Mouse (Mus musculus) myocyte (in vitro differentiated cells): ENCODE results near the gene Rap1gap2. TPM values are rescaled to one million over a fixed set of nuclear protein-coding genes. Genes with fewer than 3 reads are reported as not detected.

Experiments used
- H3K27me3 ChIP-seq: one replicate; pipeline ENCODE4 v1.6.1; 2011; ENCODE audit not compliant: control insufficient read depth, insufficient read depth, insufficient read length
- H3K36me3 ChIP-seq: one replicate; pipeline ENCODE4 v1.6.1; 2011; ENCODE audit not compliant: control insufficient read depth, insufficient read depth
- H3K4me2 ChIP-seq: one replicate; pipeline ENCODE4 v1.6.1; 2011; ENCODE audit warnings: low read depth, control low read depth
- H3K4me3 ChIP-seq: one replicate; pipeline ENCODE4 v1.5.1; 2011; ENCODE audit warnings: mild to moderate bottlenecking, control low read depth, moderate library complexity
- H3K79me2 ChIP-seq: one replicate; pipeline ENCODE4 v1.6.1; 2011; ENCODE audit not compliant: control insufficient read depth, insufficient read depth
- H3ac ChIP-seq: one replicate; pipeline ENCODE4 v1.6.1; 2011; ENCODE audit not compliant: control insufficient read depth, insufficient read length
- CEBPB ChIP-seq: IDR thresholded peaks from 2 replicates; pipeline ENCODE4 v1.6.1; 2011; ENCODE audit warnings: mild to moderate bottlenecking, moderate library complexity; ENCODE audit not compliant: poor library complexity, insufficient read depth, severe bottlenecking
- E2F4 ChIP-seq: IDR thresholded peaks from one replicate; pipeline ENCODE4 v1.6.1; 2011; ENCODE audit warnings: mild to moderate bottlenecking, control low read depth, moderate library complexity; ENCODE audit not compliant: insufficient read depth
- MAX ChIP-seq: IDR thresholded peaks from one replicate; pipeline ENCODE4 v1.6.1; 2011; ENCODE audit warnings: low read depth, mild to moderate bottlenecking, control low read depth
- MYOD1 ChIP-seq, 3 experiments: IDR thresholded peaks; one replicate each; pipeline ENCODE4 v1.6.1; 2011; ENCODE audit warnings: control low read depth in 2 of 3, low read depth in 2 of 3, mild to moderate bottlenecking in 2 of 3, moderate library complexity in 1 of 3; ENCODE audit not compliant: insufficient read length in 2 of 3, control insufficient read depth in 1 of 3
- MYOG ChIP-seq, 3 experiments: IDR thresholded peaks; one replicate each; pipeline ENCODE4 v1.6.1; 2011; ENCODE audit warnings: control low read depth in 2 of 3, low read depth in 2 of 3, mild to moderate bottlenecking in 2 of 3; ENCODE audit not compliant: insufficient read length in 2 of 3, control insufficient read depth in 1 of 3, insufficient read depth in 1 of 3
- POLR2A ChIP-seq: IDR thresholded peaks from one replicate; pipeline ENCODE4 v1.6.1; 2011; ENCODE audit warnings: low read depth, mild to moderate bottlenecking, control low read depth, moderate library complexity; ENCODE audit not compliant: insufficient read length
- POLR2AphosphoS2 ChIP-seq: IDR thresholded peaks from one replicate; pipeline ENCODE4 v1.6.1; 2011; ENCODE audit warnings: low read depth, control low read depth; ENCODE audit not compliant: insufficient read length
- REST ChIP-seq: IDR thresholded peaks from one replicate; pipeline ENCODE4 v1.6.1; 2011; ENCODE audit warnings: mild to moderate bottlenecking, control low read depth, moderate library complexity; ENCODE audit not compliant: insufficient read depth, insufficient read length
- SRF ChIP-seq: IDR thresholded peaks from one replicate; pipeline ENCODE4 v1.6.1; 2011; ENCODE audit warnings: low read depth; ENCODE audit not compliant: control insufficient read depth, insufficient read length
- TCF12 ChIP-seq: IDR thresholded peaks from one replicate; pipeline ENCODE4 v1.6.1; 2011; ENCODE audit warnings: mild to moderate bottlenecking, control low read depth; ENCODE audit not compliant: poor library complexity, insufficient read depth, severe bottlenecking
- TCF3 ChIP-seq: IDR thresholded peaks from one replicate; pipeline ENCODE4 v1.6.1; 2011; ENCODE audit warnings: low read depth, control low read depth; ENCODE audit not compliant: insufficient read length
- USF1 ChIP-seq: IDR thresholded peaks from one replicate; pipeline ENCODE4 v1.6.1; 2011; ENCODE audit warnings: low read depth, mild to moderate bottlenecking, control low read depth, moderate library complexity
- polyA plus RNA-seq: library from polyadenylated mRNA; unstranded; fragments of >200 nt; fragmentation: generic; extraction: Trizol; gene quantifications from one replicate; pipeline ENCODE4 v1.2.1, GENCODE M21; 2012; ENCODE audit warnings: missing spikeins

Rap1gap2 gene
- polyA plus RNA-seq, 1 experiment = 43.4 TPM

DNA sequence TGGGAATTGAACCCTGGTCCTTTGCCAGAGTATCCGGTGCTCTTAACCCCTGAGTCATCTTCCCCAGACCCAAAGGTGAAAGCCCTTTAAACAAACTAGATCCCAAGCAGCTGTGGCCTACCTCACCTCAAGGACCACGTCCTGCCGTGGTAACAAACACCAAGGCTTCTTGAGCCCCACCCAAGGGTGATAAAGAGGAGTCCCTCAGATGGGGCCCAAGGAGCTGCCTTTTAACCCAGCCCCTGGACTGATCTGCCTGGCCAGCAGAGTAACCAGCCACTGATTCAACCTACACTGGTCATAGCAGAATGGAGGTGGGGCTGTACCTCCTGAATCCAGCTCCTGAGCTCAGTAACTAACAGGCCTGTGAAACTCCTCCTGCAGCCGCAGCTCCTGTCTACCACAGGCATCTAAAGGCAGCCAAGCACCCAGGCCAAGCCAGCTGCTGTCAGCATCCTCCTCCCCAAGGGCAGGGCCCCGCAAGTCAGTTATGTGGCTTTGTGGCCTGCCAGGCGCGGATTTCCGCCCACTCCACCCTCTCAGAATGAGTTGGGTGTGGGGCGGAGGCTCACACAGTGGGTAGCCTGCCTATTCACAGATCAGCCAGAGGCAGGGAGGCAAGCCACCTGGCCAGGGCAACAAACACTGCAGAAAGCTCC is 54.9 kb downstream of the Rap1gap2 start:
- Histone ChIP-seq H3K79me2 (no peaks in the 10 kb centered on the region), H3K36me3 (no peaks in the 10 kb centered on the region), H3K4me2 (peak overlapping the region; percentile 76), H3K4me3 (no peak overlapping the region), H3ac (no peak overlapping the region), H3K27me3 (no peaks in the 10 kb centered on the region)
- no peak for TF ChIP-seq MAX
- TF ChIP-seq POLR2AphosphoS2 = no peak
- no peak for TF ChIP-seq CEBPB
- no peak for TF ChIP-seq SRF
- peak; percentile 3 to 97 (median 81) for TF ChIP-seq MYOG (IDR thresholded peaks at IDR 0.05; ENCODE audit: control insufficient read depth in 1 of 3, insufficient read depth in 1 of 3, insufficient read length in 2 of 3, low read depth in 2 of 3)
- no peak for TF ChIP-seq USF1
- TF ChIP-seq TCF3 = peak; percentile 57
- peak in 2 of 3 experiments; percentile 83 to 89 for TF ChIP-seq MYOD1 (IDR thresholded peaks at IDR 0.05; ENCODE audit: control insufficient read depth in 1 of 3, insufficient read length in 2 of 3, low read depth in 2 of 3)
- TF ChIP-seq TCF12 = peak; percentile 53
- TF ChIP-seq POLR2A = no peak
- no peak for TF ChIP-seq REST
- TF ChIP-seq E2F4 = no peak

DNA sequence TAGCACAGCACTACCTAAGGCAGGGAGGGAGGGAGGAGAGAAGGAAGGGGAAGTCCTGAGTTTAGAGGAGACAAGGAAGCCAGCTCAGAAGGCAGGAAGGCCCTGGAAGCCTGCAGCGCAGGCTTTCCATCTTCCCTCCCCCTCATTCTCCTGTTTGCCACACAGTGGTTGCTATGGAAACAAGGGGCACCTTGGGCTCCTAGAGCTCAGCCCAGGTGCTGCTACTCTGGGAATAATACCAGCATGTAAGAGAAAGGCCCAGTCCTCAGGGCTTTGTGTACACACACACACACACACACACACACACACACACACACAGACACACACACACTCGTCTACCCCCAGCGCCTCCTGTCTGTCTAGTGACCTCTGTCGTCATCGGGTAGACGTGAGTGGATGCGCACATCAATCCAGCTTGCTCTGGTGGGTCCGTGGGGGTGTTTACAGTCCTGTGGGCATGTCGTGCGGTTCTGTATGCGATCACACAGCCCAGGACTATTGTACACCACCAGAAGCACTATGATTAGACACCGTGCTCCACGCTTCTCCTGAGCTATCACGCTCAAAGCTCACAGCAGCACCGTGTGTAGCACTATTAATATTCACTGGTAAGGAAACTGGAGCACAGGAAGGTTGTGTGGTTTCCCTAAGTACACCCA is 55.9 kb downstream of the Rap1gap2 start:
- H3K79me2 ChIP-seq = no peaks in the 10 kb centered on the region
- no peaks in the 10 kb centered on the region for H3K27me3 ChIP-seq
- TF ChIP-seq CEBPB (no peak), E2F4 (no peak), POLR2AphosphoS2 (no peak), SRF (no peak)
- no peak overlapping the region for H3K4me2 ChIP-seq
- H3ac ChIP-seq = no peak overlapping the region
- H3K4me3 ChIP-seq = no peak overlapping the region
- H3K36me3 ChIP-seq = no peaks in the 10 kb centered on the region

DNA sequence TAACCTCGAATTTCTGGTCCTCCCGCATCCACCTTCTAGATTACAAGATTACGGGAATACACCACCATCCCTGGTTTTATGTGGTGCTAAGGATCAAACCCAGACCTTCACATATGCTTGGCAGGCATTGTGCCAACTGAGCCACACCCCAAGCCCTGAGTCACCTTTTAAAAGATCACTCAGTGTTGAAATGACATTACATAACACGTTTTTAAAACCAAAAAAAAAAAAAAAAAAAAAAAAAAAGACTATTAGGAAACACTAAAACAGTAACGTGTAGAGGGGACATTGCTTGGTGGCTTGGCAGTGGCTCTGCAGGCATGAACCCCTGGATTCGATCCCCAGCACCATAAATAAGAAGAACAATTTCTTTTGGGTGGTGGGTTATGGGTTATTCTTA is 59.1 kb downstream of the Rap1gap2 start:
- no peak overlapping the region for H3K4me3 ChIP-seq
- no peak for TF ChIP-seq TCF3
- H3K27me3 ChIP-seq = no peaks in the 10 kb centered on the region
- no peak overlapping the region for H3K4me2 ChIP-seq
- no peaks in the 10 kb centered on the region for H3K36me3 ChIP-seq
- H3K79me2 ChIP-seq = no peaks in the 10 kb centered on the region
- no peak overlapping the region for H3ac ChIP-seq

DNA sequence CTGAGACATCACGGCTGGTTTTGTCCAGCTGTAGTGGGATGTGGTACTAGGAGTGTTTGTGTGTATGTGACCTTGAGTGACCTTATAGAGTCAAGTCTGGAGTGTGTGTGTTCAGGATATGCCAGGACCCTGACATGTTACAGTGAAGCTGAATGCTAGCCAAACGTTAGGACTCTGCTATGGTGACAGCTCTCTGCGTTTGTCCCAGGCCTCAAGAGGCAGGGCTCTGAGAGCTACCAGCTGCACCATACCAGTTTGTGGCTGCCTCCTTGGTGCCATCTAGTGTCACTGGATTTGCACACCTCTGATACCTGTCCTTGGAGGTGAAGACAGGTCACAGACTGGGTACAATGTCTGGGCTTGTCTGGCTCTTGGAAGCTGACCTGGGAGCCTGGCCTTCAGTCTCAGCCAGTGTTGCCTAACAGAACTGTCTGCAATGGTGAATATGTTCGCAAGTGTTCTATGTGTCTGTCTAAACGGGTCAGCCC is 60.1 kb downstream of the Rap1gap2 start:
- Histone ChIP-seq H3K4me3 (no peak overlapping the region), H3K79me2 (no peaks in the 10 kb centered on the region), H3K27me3 (no peaks in the 10 kb centered on the region), H3ac (no peak overlapping the region), H3K4me2 (no peak overlapping the region), H3K36me3 (no peaks in the 10 kb centered on the region)
- TF ChIP-seq SRF = no peak
- TF ChIP-seq MAX = no peak
- no peak for TF ChIP-seq MYOG (IDR thresholded peaks at IDR 0.05; ENCODE audit: control insufficient read depth in 1 of 3, insufficient read depth in 1 of 3, insufficient read length in 2 of 3, low read depth in 2 of 3)

DNA sequence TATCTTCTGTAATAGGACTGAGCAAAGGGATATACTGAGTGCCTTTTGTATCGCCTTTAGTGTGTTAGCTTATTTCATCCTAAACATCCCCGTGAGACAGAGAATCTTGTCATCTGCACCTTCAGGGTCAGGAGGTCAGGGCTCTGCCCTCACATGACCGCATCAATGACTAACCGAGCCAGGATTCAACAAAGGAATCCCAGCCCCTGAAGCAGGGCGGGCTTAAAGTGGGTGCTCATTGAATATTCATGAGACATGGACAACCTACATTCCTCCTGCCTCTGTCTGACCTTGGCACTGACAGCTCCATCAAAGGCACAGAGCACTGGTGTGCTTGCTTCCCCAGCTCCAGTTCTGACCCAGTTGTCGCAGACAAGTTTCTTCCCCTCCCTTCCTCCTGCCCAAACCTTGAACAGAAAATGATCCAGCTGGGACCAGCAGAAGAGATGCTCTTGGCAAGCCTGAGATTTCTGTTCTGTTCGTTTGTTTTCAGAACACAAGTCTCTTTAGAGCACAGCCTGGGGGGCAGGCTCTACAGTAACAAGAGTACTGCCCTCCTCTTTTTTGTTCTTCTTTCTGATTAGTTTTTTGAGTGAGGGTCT is 61.8 kb downstream of the Rap1gap2 start:
- no peak overlapping the region for H3ac ChIP-seq
- no peaks in the 10 kb centered on the region for H3K36me3 ChIP-seq
- H3K4me2 ChIP-seq = no peak overlapping the region
- TF ChIP-seq POLR2A (no peak), POLR2AphosphoS2 (no peak), CEBPB (no peak), USF1 (peak; percentile 38)
- H3K27me3 ChIP-seq = no peaks in the 10 kb centered on the region
- H3K4me3 ChIP-seq = no peak overlapping the region
- no peaks in the 10 kb centered on the region for H3K79me2 ChIP-seq
